Mouse (Mus musculus): ENCODE results near the gene Tcf3.

DNA sequence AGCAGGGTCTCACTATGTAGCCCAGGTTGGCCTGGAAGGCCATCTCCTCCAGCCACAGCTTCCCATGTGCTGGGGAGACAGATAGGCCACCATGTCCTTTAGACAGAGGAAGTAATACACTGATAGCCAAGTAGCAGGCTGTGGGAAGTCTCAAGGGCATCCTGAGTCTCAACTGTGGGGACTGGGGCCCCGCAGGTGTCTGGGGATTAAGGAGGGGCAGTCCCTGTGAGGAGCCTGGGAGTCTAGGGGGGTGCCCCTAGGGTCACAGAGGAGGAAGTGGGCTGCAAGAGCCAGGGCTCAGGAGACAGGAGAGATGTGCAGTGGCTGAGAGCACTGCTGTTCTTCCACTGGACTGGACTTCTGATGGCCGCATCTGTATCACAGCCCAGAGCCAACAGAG lies 9.5 kb upstream of the Tcf3 start:
- no peak for TF ChIP-seq E2F4 (IDR thresholded peaks at IDR 0.05; ENCODE audit: borderline replicate concordance, low read depth, low read length)
- TF ChIP-seq POLR2A (IDR thresholded peaks at IDR 0.05; ENCODE audit: control insufficient read depth in 1 of 2, insufficient read depth in 1 of 2, low read depth in 1 of 2, low read length in 2 of 2, poor library complexity in 1 of 2), result no peak
